Comparison of ENCODE assay signal across 33 mouse cellular contexts in the genomic region with DNA sequence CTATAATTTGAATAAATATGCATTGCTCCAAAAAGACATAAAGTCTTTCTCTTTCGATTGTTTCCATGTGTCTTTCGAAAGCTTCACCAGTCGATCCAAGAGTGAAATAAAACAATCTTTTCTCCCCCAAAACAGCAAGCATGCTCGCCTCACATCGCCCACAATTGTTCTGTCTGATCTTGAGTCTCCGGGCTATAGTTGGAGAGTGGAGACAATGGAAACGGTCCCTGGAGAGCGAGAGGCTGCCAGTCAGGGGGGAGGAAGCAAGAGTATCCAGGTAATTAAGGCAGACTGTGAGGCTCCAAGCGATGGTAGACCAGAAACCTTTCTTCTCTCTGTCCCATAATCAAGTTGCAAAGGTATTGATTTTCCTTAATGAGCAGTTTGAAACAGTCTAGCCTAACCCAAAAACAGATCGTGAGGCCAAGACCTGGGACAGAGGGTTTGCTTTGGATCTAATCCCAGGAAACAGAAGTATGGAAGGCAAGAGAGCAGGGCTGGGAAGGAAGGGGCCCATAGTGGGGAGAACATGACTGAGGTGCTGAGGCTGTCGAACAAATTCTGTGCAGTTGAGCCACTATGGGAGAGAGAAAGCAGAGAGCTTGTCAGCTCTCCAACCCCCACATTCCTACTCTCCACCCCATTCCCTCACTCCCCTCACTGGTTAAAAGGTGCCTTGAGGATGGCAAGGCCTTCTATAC. TPM values are rescaled to one million over a fixed set of nuclear protein-coding genes. Genes with fewer than 3 reads are reported as not detected.
A peak's percentile ranks its signal among the peaks of the same experiment; 100 is the strongest.
DNase-seq lines count a peak whose midpoint lies in the region; ATAC-seq lines count a peak whose summit lies in the region.
"Had no signal": no experiment of that assay in that cellular context is flagged by ENCODE, and none has a peak within 500 bp of the region (broad histone marks: within the 10 kb centered on the region; RNA-seq: fewer than 3 reads in every experiment).

No protein-coding gene starts in this region.

- no peaks in the 10 kb centered on the region for H3K9me3 ChIP-seq in embryonic facial prominence, embryonic 12.5 days
- no peaks in the 10 kb centered on the region for H3K9me3 ChIP-seq in embryonic facial prominence, embryonic 10.5 days
- H3K9me3 ChIP-seq in embryonic facial prominence, embryonic 14.5 days (ENCODE audit: control insufficient read depth, low read length), result no peaks in the 10 kb centered on the region
- H3K9me3 ChIP-seq in limb, embryonic 15.5 days, result no peaks in the 10 kb centered on the region
- H3K9me3 ChIP-seq: forebrain, embryonic 10.5 days; forebrain, embryonic 13.5 days; hindbrain, embryonic 12.5 days; hindbrain, embryonic 15.5 days; intestine, embryonic 15.5 days had no signal

- peaks cover 16% of the 10 kb centered on the region for H3K4me1 ChIP-seq in embryonic facial prominence, embryonic 12.5 days
- peaks cover 21% of the 10 kb centered on the region for H3K4me1 ChIP-seq in embryonic facial prominence, embryonic 10.5 days
- H3K4me1 ChIP-seq in embryonic facial prominence, embryonic 14.5 days (ENCODE audit: control insufficient read depth, insufficient read depth, low read length), result peaks cover 21% of the 10 kb centered on the region
- H3K4me1 ChIP-seq in limb, embryonic 15.5 days, result peaks cover 22% of the 10 kb centered on the region; the same call in 1 of the 2 replicates
- H3K4me1 ChIP-seq: hindbrain, embryonic 12.5 days; hindbrain, embryonic 15.5 days; intestine, embryonic 15.5 days had no signal

- peak overlapping the region; percentile 30 for H3K27ac ChIP-seq in embryonic facial prominence, embryonic 12.5 days
- H3K27ac ChIP-seq in embryonic facial prominence, embryonic 10.5 days (replicated peaks), result no peak overlapping the region
- peak overlapping the region; percentile 46 for H3K27ac ChIP-seq in embryonic facial prominence, embryonic 14.5 days (replicated peaks; ENCODE audit: low read depth, low read length)
- peak overlapping the region; percentile 71 for H3K27ac ChIP-seq in limb, embryonic 15.5 days
- H3K27ac ChIP-seq: forebrain, embryonic 10.5 days; forebrain, embryonic 13.5 days; heart, adult 2 months; hindbrain, embryonic 12.5 days; hindbrain, embryonic 15.5 days; intestine, embryonic 15.5 days had no signal

- no peak for DNase-seq in embryonic facial prominence, embryonic 10.5 days (ENCODE audit: low spot score)
- DNase-seq in brain, adult 2 months (ENCODE audit: low read depth, low spot score), result peak; percentile 5
- peak; percentile 78 for DNase-seq in embryonic facial prominence, embryonic 14.5 days (ENCODE audit: low spot score)
- no peak for DNase-seq in cerebellum, postnatal 36 days
- DNase-seq: adrenal gland, adult 8-10 months; adrenal gland, postnatal 25 days; cerebellum, adult 11 months; cerebellum, adult 2 months; cerebellum, adult 9-11 months; cerebellum, postnatal 25 days; embryo, embryonic 11 days; gastrocnemius, postnatal 10 days; gastrocnemius, postnatal 36 days; heart, adult 2 months had no signal

- no peaks in the 10 kb centered on the region for H3K36me3 ChIP-seq in embryonic facial prominence, embryonic 12.5 days
- no peaks in the 10 kb centered on the region for H3K36me3 ChIP-seq in embryonic facial prominence, embryonic 10.5 days (replicated peaks)
- no peaks in the 10 kb centered on the region for H3K36me3 ChIP-seq in embryonic facial prominence, embryonic 14.5 days (ENCODE audit: control insufficient read depth, insufficient read depth, low read length)
- H3K36me3 ChIP-seq in limb, embryonic 15.5 days, result no peaks in the 10 kb centered on the region
- H3K36me3 ChIP-seq: forebrain, embryonic 10.5 days; hindbrain, embryonic 12.5 days; hindbrain, embryonic 15.5 days; intestine, embryonic 15.5 days had no signal

- no peak overlapping the region for H3K4me2 ChIP-seq in embryonic facial prominence, embryonic 12.5 days (replicated peaks)
- peak overlapping the region; percentile 11; the same call in 1 of the 2 replicates for H3K4me2 ChIP-seq in embryonic facial prominence, embryonic 14.5 days (ENCODE audit: low read depth, low read length)
- H3K4me2 ChIP-seq in limb, embryonic 15.5 days, result no peak overlapping the region
- H3K4me2 ChIP-seq: forebrain, embryonic 13.5 days; heart, embryonic 11.5 days; hindbrain, embryonic 12.5 days; hindbrain, embryonic 15.5 days; intestine, embryonic 15.5 days had no signal

- H3K4me3 ChIP-seq in embryonic facial prominence, embryonic 12.5 days, result no peak overlapping the region
- no peak overlapping the region for H3K4me3 ChIP-seq in embryonic facial prominence, embryonic 10.5 days
- H3K4me3 ChIP-seq in embryonic facial prominence, embryonic 14.5 days (ENCODE audit: low read depth, low read length), result no peak overlapping the region
- no peak overlapping the region for H3K4me3 ChIP-seq in limb, embryonic 15.5 days
- H3K4me3 ChIP-seq: erythroblast, embryonic 14.5 days; forebrain, embryonic 10.5 days; forebrain, embryonic 13.5 days; heart, adult 2 months; hindbrain, embryonic 12.5 days; hindbrain, embryonic 15.5 days; intestine, embryonic 15.5 days had no signal

- WGBS in embryonic facial prominence, embryonic 12.5 days, result 59% methylated on average over 11 of the region's 11 CpGs
- WGBS in embryonic facial prominence, embryonic 10.5 days, result 76% methylated on average over 11 of the region's 11 CpGs
- WGBS in embryonic facial prominence, embryonic 14.5 days, result 51% methylated on average over 11 of the region's 11 CpGs
- 57% methylated on average over 11 of the region's 11 CpGs for whole genome bisulfite sequencing in limb, embryonic 15.5 days

- no peak for ATAC-seq in embryonic facial prominence, embryonic 12.5 days (ENCODE audit: insufficient number of reproducible peaks, insufficient read depth, low FRiP score, low TSS enrichment)
- peak; percentile 77 for ATAC-seq in embryonic facial prominence, embryonic 14.5 days (ENCODE audit: low read depth)
- ATAC-seq in limb, embryonic 15.5 days (ENCODE audit: insufficient number of reproducible peaks, low FRiP score, low TSS enrichment, low read depth), result peak; percentile 69
- ATAC-seq in erythroid progenitor cell, adult 5-6 weeks (replicated peaks; ENCODE audit: low FRiP score, poor library complexity, severe bottlenecking), result no peak
- ATAC-seq: activated CD4-positive, CD25-positive, alpha-beta regulatory T cell, adult 4 months; forebrain, embryonic 13.5 days; forebrain, embryonic 16.5 days; intestine, embryonic 15.5 days had no signal

- H3K9ac ChIP-seq in embryonic facial prominence, embryonic 12.5 days, result no peak overlapping the region
- H3K9ac ChIP-seq in embryonic facial prominence, embryonic 14.5 days (ENCODE audit: low read depth, low read length), result no peak overlapping the region
- H3K9ac ChIP-seq in limb, embryonic 15.5 days, result no peak overlapping the region
- H3K9ac ChIP-seq: forebrain, embryonic 13.5 days; hindbrain, embryonic 12.5 days; hindbrain, embryonic 15.5 days; intestine, embryonic 15.5 days had no signal

- H3K27me3 ChIP-seq in embryonic facial prominence, embryonic 12.5 days, result no peaks in the 10 kb centered on the region
- H3K27me3 ChIP-seq in embryonic facial prominence, embryonic 10.5 days (replicated peaks; ENCODE audit: low read depth, poor library complexity, severe bottlenecking), result no peaks in the 10 kb centered on the region
- no peaks in the 10 kb centered on the region for H3K27me3 ChIP-seq in embryonic facial prominence, embryonic 14.5 days (replicated peaks; ENCODE audit: control insufficient read depth, insufficient read depth, low read length)
- no peaks in the 10 kb centered on the region for H3K27me3 ChIP-seq in limb, embryonic 15.5 days
- H3K27me3 ChIP-seq: forebrain, embryonic 13.5 days; hindbrain, embryonic 12.5 days; hindbrain, embryonic 15.5 days; intestine, embryonic 15.5 days had no signal

RNA-seq across cellular contexts. Expression of a gene that starts 29.0 kb away (rescaled TPM):
- polyA plus RNA-seq in embryonic facial prominence, embryonic 12.5 days (2016; fragmentation: Nextera tagmentation; extraction: Ambion mirVana), result 0.09 TPM in 1 of 2 replicates, not detected in the other
- 0.15 TPM in 1 of 2 replicates, not detected in the other for polyA plus RNA-seq in embryonic facial prominence, embryonic 10.5 days (2016; fragmentation: Nextera tagmentation; extraction: Ambion mirVana)
- 0.16 and 0.22 TPM in 2 replicates for polyA plus RNA-seq in embryonic facial prominence, embryonic 14.5 days (2014; fragmentation: Nextera tagmentation; extraction: Ambion mirVana)
- 0.23 and 0.40 TPM in 2 replicates for polyA plus RNA-seq in limb, embryonic 15.5 days (2015; fragmentation: Nextera tagmentation; extraction: Ambion mirVana)
- total RNA-seq in erythroid progenitor cell, adult 5-6 weeks (2015; ENCODE audit: low replicate concordance), result not detected in 2 replicates
- total RNA-seq in erythroid progenitor cell, adult 5-6 weeks (2017; ENCODE audit: low replicate concordance), result not detected in 2 replicates
- total RNA-seq: ES-E14; gastrocnemius, adult 18-20 months; gastrocnemius, postnatal 10 days; gastrocnemius, postnatal 36 days; granulocyte monocyte progenitor cell, adult 5-6 weeks; heart, adult 2 months; heart, postnatal 25 days had no signal
- polyA plus RNA-seq: embryonic facial prominence, embryonic 11.5 days; erythroblast, embryonic 14.5 days; forebrain, embryonic 10.5 days; forebrain, embryonic 13.5 days; heart, adult 2 months; heart, embryonic 11.5 days; heart, embryonic 14.5 days; heart, postnatal 0 days; hindbrain, embryonic 12.5 days; hindbrain, embryonic 15.5 days had no signal

Comparison
In these comparisons a context has a peak if more than half of its experiments do, and no peak if none do; other contexts are left out.
1. ATAC-seq: peak in embryonic facial prominence, embryonic 14.5 days (single experiment) and limb, embryonic 15.5 days (single experiment); none in embryonic facial prominence, embryonic 12.5 days (single experiment) and erythroid progenitor cell, adult 5-6 weeks (single experiment).
2. DNase-seq: peak in brain, adult 2 months (single experiment) and embryonic facial prominence, embryonic 14.5 days (single experiment); none in embryonic facial prominence, embryonic 10.5 days (single experiment) and cerebellum, postnatal 36 days (0 of 2).